Mouse (Mus musculus) neural tube, embryonic 15.5 days (tissue): ENCODE results near the gene Vamp8. TPM values are rescaled to one million over a fixed set of nuclear protein-coding genes. Genes with fewer than 3 reads are reported as not detected.

Experiments used
- ATAC-seq: fragments of 200-750 bp; cut with Nextera tagmentation; 2 replicates; pipeline ENCODE4 v1.8.0; 2017; ENCODE audit warnings: mild to moderate bottlenecking, moderate TSS enrichment, moderate library complexity; ENCODE audit not compliant: low FRiP score
- H3K27ac ChIP-seq: fragments of 300-500 bp; sonication (generic); replicated peaks from 2 replicates; pipeline ENCODE4 v1.5.1; 2015; ENCODE audit warnings: mild to moderate bottlenecking, inconsistent platforms
- H3K27me3 ChIP-seq: fragments of 300-500 bp; sonication (generic); replicated peaks from 2 replicates; pipeline ENCODE4 v1.6.1; 2015; ENCODE audit warnings: inconsistent platforms
- H3K36me3 ChIP-seq: fragments of 300-500 bp; sonication (generic); 2 replicates; pipeline ENCODE4 v1.6.1; 2015; ENCODE audit warnings: inconsistent platforms
- H3K4me1 ChIP-seq: fragments of 300-500 bp; sonication (generic); 2 replicates; pipeline ENCODE4 v1.6.1; 2015; ENCODE audit warnings: inconsistent platforms
- H3K4me2 ChIP-seq: fragments of 300-500 bp; sonication (generic); 2 replicates; pipeline ENCODE4 v1.6.1; 2015; ENCODE audit warnings: inconsistent platforms, mild to moderate bottlenecking, moderate library complexity
- H3K4me3 ChIP-seq: fragments of 300-500 bp; sonication (generic); replicated peaks from 2 replicates; pipeline ENCODE4 v1.5.1; 2015; ENCODE audit warnings: mild to moderate bottlenecking, inconsistent platforms
- H3K9ac ChIP-seq: fragments of 300-500 bp; sonication (generic); replicated peaks from 2 replicates; pipeline ENCODE4 v1.6.1; 2015; ENCODE audit warnings: mild to moderate bottlenecking, inconsistent platforms
- H3K9me3 ChIP-seq: fragments of 300-500 bp; sonication (generic); replicated peaks from 2 replicates; pipeline ENCODE4 v1.6.1; 2016; ENCODE audit warnings: inconsistent platforms
- WGBS: fragments of 180-500 bp; shearing (Covaris S2); methylation state at CpG from one replicate; pipeline ENCODE4 v1.1.7; 2015; ENCODE audit warnings: mixed read lengths; 5-methylcytosine and 5-hydroxymethylcytosine counted together
- polyA plus RNA-seq: library from polyadenylated mRNA; unstranded; fragments of >200 nt; fragmentation: Nextera tagmentation; extraction: Ambion mirVana; gene quantifications from 2 replicates; pipeline ENCODE4 v1.2.1, GENCODE M21; 2015

Vamp8 gene
- polyA plus RNA-seq, 1 experiment from 2014 or later: 19.1 TPM

- no peaks in the 10 kb centered on the region for H3K9me3 ChIP-seq
- no peak overlapping the region for H3K27ac ChIP-seq
- H3K4me2 ChIP-seq: no peak overlapping the region
- no peaks in the 10 kb centered on the region for H3K4me1 ChIP-seq
- H3K9ac ChIP-seq: no peak overlapping the region
- no peaks in the 10 kb centered on the region for H3K27me3 ChIP-seq
- ATAC-seq: no peak
- no peaks in the 10 kb centered on the region for H3K36me3 ChIP-seq
- 82% methylated on average over 10 of the region's 10 CpGs for WGBS
- H3K4me3 ChIP-seq: no peak overlapping the region
Observed at GRCm38 (mm10) chr6:72396837-72397251, 6.3 kb upstream of the Vamp8 start.

DNA sequence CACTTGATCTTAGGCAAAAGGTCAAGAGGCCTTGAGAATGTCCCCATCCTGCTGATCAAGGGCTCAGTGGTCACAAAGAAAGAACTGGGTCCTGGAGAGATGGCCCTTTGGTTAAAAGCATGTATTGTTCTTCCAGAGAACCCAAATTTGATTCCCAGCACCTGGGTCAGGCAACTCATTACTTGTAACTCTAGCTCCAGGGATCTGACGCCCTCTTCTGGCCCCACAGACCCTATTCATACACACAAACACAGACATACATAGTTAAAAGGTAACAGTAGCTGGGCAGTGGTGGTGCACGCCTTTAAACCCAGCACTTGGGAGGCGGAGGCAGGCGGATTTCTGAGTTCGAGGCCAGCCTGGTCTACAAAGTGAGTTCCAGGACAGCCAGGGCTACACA lies 1.8 kb upstream of the Vamp8 start:
- no peak for ATAC-seq
- WGBS: 90% methylated on average over 5 of the region's 5 CpGs

GRCm38 (mm10) chr6:72390795-72391521 lies 455 bp upstream of the Vamp8 start:
- WGBS: 28% methylated on average over 12 of the region's 12 CpGs
- Histone ChIP-seq H3K27ac (peak overlapping the region; percentile 71; the same call in 1 of the 2 replicates), H3K9me3 (no peaks in the 10 kb centered on the region), H3K9ac (no peak overlapping the region), H3K36me3 (no peaks in the 10 kb centered on the region), H3K4me3 (peak overlapping the region; percentile 34), H3K4me2 (peak overlapping the region; percentile 55), H3K27me3 (peaks cover 21% of the 10 kb centered on the region), H3K4me1 (peaks cover 12% of the 10 kb centered on the region)
- ATAC-seq: no peak

More for the DNA sequence above, 1.8 kb upstream of the Vamp8 start:
- Histone ChIP-seq H3K4me3 (no peak overlapping the region), H3K27ac (no peak overlapping the region), H3K36me3 (no peaks in the 10 kb centered on the region), H3K4me2 (no peak overlapping the region), H3K9me3 (no peaks in the 10 kb centered on the region), H3K27me3 (peaks cover 21% of the 10 kb centered on the region), H3K4me1 (peaks cover 12% of the 10 kb centered on the region), H3K9ac (no peak overlapping the region)

- no peak for ATAC-seq
Observed at GRCm38 (mm10) chr6:72389471-72389940, 997 bp downstream of the Vamp8 start.

DNA sequence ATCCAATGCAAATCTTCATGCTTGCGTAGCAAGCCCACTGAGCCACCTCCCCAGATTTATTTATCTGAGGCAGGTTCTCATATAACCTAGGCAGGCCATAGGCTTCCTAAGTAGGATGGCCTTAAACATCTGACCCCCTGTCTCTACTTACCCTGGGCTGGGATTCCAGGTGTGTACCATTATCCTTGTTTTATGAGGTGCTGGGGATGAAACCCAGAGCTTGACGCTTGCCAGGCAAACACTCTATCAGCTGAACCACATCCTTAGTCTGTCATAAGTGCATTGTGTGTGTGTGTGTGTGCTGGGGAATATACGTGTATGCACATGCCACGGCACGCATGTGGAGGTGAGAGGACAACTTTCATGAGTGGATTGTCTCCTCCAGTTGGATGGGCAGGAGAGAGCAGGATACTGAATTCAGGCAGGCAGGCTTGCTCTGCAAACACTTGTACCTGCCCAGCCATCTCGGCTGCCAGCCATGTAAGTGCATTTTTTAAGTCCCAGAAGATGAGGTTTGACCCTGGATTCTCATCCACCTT lies 1.6 kb downstream of the Vamp8 start:
- H3K4me3 ChIP-seq: no peak overlapping the region
- ATAC-seq: no peak
- no peak overlapping the region for H3K27ac ChIP-seq
- peaks cover 12% of the 10 kb centered on the region for H3K4me1 ChIP-seq
- H3K9me3 ChIP-seq: no peaks in the 10 kb centered on the region
- H3K36me3 ChIP-seq: no peaks in the 10 kb centered on the region
- H3K4me2 ChIP-seq: no peak overlapping the region
- H3K9ac ChIP-seq: peak overlapping the region; percentile 34; the same call in 1 of the 2 replicates
- peaks cover 21% of the 10 kb centered on the region for H3K27me3 ChIP-seq
- 98% methylated on average over 6 of the region's 6 CpGs for WGBS

More at GRCm38 (mm10) chr6:72389471-72389940, 997 bp downstream of the Vamp8 start:
- Histone ChIP-seq H3K9me3 (no peaks in the 10 kb centered on the region), H3K4me2 (peak overlapping the region; percentile 55), H3K4me1 (peaks cover 12% of the 10 kb centered on the region), H3K9ac (peak overlapping the region; percentile 34), H3K27me3 (peaks cover 21% of the 10 kb centered on the region), H3K27ac (peak overlapping the region; percentile 71), H3K4me3 (peak overlapping the region; percentile 34), H3K36me3 (no peaks in the 10 kb centered on the region)
- 40% methylated on average over 13 of the region's 13 CpGs for WGBS

DNA sequence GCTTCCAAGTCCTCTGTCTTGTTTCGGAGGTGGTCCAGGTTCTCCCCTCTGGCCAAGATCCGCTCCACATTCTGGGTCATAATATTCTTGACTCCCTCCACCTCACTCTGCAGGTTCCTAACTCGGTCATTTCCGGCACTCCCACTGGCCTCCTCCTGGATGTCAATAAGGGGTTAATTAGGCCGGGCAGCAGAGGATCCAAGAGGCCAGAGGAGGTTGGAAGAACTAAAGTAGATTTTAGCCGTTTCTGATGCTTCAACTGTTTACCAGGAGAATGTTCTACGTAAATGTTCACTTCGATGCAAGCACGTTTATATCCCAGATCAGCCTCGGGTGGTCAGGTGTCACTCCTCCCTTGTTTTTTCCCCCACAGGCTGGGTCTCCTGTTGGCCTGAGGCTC lies 2.2 kb downstream of the Vamp8 start:
- H3K27ac ChIP-seq: no peak overlapping the region
- 72% methylated on average over 10 of the region's 10 CpGs for WGBS

DNA sequence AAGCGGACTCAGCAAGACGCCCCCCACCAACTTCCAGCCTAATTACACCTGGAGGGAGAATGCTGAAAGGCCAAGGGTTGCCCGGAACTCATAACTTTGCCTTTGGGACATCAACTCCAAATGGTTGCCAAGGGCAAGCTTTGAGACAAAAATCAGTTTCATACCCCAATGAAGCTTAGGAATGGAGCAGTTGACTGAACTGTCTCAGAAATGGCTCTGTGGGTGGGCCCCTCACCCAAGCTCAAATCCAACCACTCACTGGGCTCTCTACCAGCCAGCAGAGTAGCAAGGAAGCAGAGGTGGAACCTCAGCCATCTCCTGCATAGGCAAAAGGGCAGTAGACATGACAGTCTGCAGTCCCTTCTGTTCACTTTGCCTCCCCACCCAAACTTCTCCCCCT lies 2.7 kb downstream of the Vamp8 start:
- no peak overlapping the region for H3K4me2 ChIP-seq
- no peak overlapping the region for H3K27ac ChIP-seq
- no peaks in the 10 kb centered on the region for H3K36me3 ChIP-seq
- 74% methylated on average over 3 of the region's 3 CpGs for WGBS
- ATAC-seq: no peak
- no peaks in the 10 kb centered on the region for H3K9me3 ChIP-seq
- peaks cover 12% of the 10 kb centered on the region for H3K4me1 ChIP-seq
- no peak overlapping the region for H3K9ac ChIP-seq
- peaks cover 21% of the 10 kb centered on the region for H3K27me3 ChIP-seq
- no peak overlapping the region for H3K4me3 ChIP-seq

More for the DNA sequence above, 2.2 kb downstream of the Vamp8 start:
- no peaks in the 10 kb centered on the region for H3K9me3 ChIP-seq
- H3K4me2 ChIP-seq: no peak overlapping the region
- peaks cover 21% of the 10 kb centered on the region for H3K27me3 ChIP-seq
- H3K4me1 ChIP-seq: peaks cover 12% of the 10 kb centered on the region
- H3K36me3 ChIP-seq: no peaks in the 10 kb centered on the region
- no peak overlapping the region for H3K4me3 ChIP-seq
- no peak for ATAC-seq
- H3K9ac ChIP-seq: no peak overlapping the region

DNA sequence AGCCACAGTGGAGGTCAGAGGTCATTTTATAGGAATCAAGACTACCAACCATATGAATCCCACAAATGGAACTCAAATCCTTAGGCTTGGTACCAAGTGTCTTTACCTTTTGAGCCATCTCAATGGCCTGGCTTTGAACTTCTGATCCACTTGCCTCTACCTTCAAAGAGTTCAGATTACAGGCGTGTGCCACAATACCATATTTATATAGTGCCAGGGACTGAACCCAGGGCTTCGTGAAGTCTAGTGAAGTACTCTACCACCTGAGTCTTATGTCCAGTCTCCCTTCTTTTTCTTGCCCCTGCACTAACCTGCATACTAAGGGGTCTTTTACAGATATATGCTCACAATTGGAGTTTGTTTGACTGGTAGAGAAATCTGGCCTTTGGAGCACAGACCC lies 3.9 kb downstream of the Vamp8 start:
- Histone ChIP-seq H3K9ac (no peak overlapping the region), H3K36me3 (no peaks in the 10 kb centered on the region), H3K4me2 (no peak overlapping the region), H3K4me3 (no peak overlapping the region), H3K9me3 (no peaks in the 10 kb centered on the region), H3K27me3 (peaks cover 23% of the 10 kb centered on the region), H3K27ac (no peak overlapping the region), H3K4me1 (peaks cover 12% of the 10 kb centered on the region)
- no peak for ATAC-seq
- WGBS: 91% methylated on average over 2 of the region's 2 CpGs

- no peak for ATAC-seq
- Histone ChIP-seq H3K4me2 (no peak overlapping the region), H3K4me1 (peaks cover 10% of the 10 kb centered on the region), H3K4me3 (no peak overlapping the region), H3K9ac (no peak overlapping the region), H3K9me3 (no peaks in the 10 kb centered on the region), H3K27me3 (peaks cover 20% of the 10 kb centered on the region), H3K36me3 (no peaks in the 10 kb centered on the region), H3K27ac (no peak overlapping the region)
- WGBS: 84% methylated on average over 4 of the region's 4 CpGs
Observed at GRCm38 (mm10) chr6:72385258-72385657, 5.2 kb downstream of the Vamp8 start.

DNA sequence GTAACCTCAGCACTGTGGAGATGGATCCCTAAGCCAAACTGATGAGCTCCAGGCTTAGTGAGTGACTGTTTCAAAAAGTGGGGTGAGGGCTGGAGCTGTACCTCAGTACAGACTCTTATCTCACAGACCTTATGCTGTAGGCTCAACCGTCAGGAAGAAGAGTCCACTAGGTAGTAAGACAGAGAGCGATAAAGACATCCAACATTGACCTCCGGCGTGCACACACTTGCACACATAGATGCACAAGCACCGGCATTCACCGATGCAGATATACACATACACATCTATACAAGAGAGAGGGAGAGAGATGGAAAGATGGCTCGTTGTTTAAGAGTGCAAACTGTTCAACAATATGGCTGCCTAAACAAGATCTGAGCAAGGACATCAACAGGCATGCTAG lies 6.6 kb downstream of the Vamp8 start:
- Histone ChIP-seq H3K9me3 (no peaks in the 10 kb centered on the region), H3K4me3 (no peak overlapping the region), H3K36me3 (no peaks in the 10 kb centered on the region), H3K27me3 (peaks cover 24% of the 10 kb centered on the region), H3K9ac (no peak overlapping the region), H3K4me1 (peaks cover 6% of the 10 kb centered on the region; the same call in 1 of the 2 replicates), H3K4me2 (no peak overlapping the region), H3K27ac (no peak overlapping the region)
- ATAC-seq: no peak
- WGBS: 96% methylated on average over 7 of the region's 7 CpGs

GRCm38 (mm10) chr6:72383142-72383820 lies 7.2 kb downstream of the Vamp8 start:
- Histone ChIP-seq H3K4me1 (peaks cover 6% of the 10 kb centered on the region; the same call in 1 of the 2 replicates), H3K4me3 (no peak overlapping the region), H3K4me2 (no peak overlapping the region), H3K27me3 (peaks cover 28% of the 10 kb centered on the region), H3K9me3 (no peaks in the 10 kb centered on the region), H3K36me3 (no peaks in the 10 kb centered on the region), H3K27ac (no peak overlapping the region), H3K9ac (no peak overlapping the region)
- no peak for ATAC-seq
- 88% methylated on average over 6 of the region's 6 CpGs for WGBS
